Mouse (Mus musculus): ENCODE data around the gene Tbx21. TPM values are rescaled to one million over a fixed set of nuclear protein-coding genes. Genes with fewer than 3 reads are reported as not detected.

The Tbx21 gene
- polyA plus RNA-seq, 1 experiment from 2014 or later, result 0.13 TPM

DNA sequence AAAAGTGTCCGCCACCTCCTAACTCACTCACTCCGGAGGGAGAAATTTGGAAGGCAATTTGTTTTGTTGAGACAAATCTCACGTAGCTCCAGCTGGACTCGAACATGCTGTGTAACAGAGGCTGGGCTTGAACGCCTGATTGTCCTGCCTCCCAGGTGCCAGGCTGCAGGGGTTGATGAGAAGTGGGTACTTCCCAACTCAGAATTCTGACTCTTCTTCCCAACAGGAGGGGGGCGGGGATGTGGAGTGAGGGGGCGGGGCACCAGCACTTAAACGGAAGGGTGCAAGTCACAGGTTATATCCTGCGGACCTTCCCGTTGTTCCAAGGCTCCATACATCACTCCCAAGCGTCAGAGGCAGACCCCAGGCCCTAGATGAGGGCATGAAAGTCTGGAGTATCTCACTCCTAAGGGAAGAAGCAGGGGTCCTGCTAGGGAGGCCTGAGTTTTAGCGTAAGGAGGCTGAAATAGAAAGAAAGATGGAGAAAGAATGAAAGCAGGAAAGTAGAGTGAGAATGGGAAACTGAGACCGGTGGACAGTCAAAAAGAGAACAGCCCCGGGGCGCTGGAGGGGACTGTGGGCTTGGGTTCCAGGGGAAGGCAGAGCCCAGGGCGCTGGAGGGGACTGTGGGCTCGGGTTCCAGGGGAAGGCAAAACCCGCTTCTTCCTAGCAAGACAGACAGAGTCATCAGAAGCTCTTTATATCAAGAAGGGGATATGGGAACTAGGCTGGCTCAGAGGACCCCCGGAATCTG, 12.5 kb upstream of the Tbx21 start:
- TF ChIP-seq CTCF (IDR thresholded peaks at IDR 0.05; ENCODE audit: low read depth), result no peak

GRCm38 (mm10) chr11:97126645-97127468, 11.7 kb upstream of the Tbx21 start:
- Histone ChIP-seq H3K9me3 (ENCODE audit: control insufficient read depth) (no peaks in the 10 kb centered on the region), H3K36me3 (ENCODE audit: control insufficient read depth, insufficient read depth) (no peaks in the 10 kb centered on the region), H3K4me3 (ENCODE audit: low read depth, low read length) (peak overlapping the region; percentile 48), H3K27ac (ENCODE audit: low read depth, low read length) (no peak overlapping the region), H3K4me2 (replicated peaks; ENCODE audit: low read depth) (peak overlapping the region; percentile 95), H3K9ac (ENCODE audit: low read depth, low read length) (peak overlapping the region; percentile 34; the same call in 1 of the 2 replicates), H3K27me3 (replicated peaks; ENCODE audit: control insufficient read depth, insufficient read depth, low read length) (peaks cover 3% of the 10 kb centered on the region; the same call in 1 of the 2 replicates), H3K4me1 (replicated peaks; ENCODE audit: control insufficient read depth, insufficient read depth, low read length) (no peaks in the 10 kb centered on the region)
- ATAC-seq, result peak; percentile 74
- WGBS, result 3% methylated on average over 32 of the region's 32 CpGs
- TF ChIP-seq CTCF (IDR thresholded peaks at IDR 0.05; ENCODE audit: low read depth), result no peak

More for the DNA sequence above, 12.5 kb upstream of the Tbx21 start:
- H3K36me3 ChIP-seq (ENCODE audit: control insufficient read depth, insufficient read depth), result no peaks in the 10 kb centered on the region
- H3K4me3 ChIP-seq (ENCODE audit: low read depth, low read length), result peak overlapping the region; percentile 48
- peaks cover 3% of the 10 kb centered on the region; the same call in 1 of the 2 replicates for H3K27me3 ChIP-seq (replicated peaks; ENCODE audit: control insufficient read depth, insufficient read depth, low read length)
- peak overlapping the region; percentile 34; the same call in 1 of the 2 replicates for H3K9ac ChIP-seq (ENCODE audit: low read depth, low read length)
- no peak overlapping the region for H3K27ac ChIP-seq (ENCODE audit: low read depth, low read length)
- WGBS, result 25% methylated on average over 19 of the region's 19 CpGs
- H3K9me3 ChIP-seq (ENCODE audit: control insufficient read depth), result no peaks in the 10 kb centered on the region
- 0 out of 2 replicates have a peak, but pooled peaks have one; percentile 3 for ATAC-seq
- H3K4me2 ChIP-seq (replicated peaks; ENCODE audit: low read depth), result peak overlapping the region; percentile 95
- no peaks in the 10 kb centered on the region for H3K4me1 ChIP-seq (replicated peaks; ENCODE audit: control insufficient read depth, insufficient read depth, low read length)

- Histone ChIP-seq H3K4me3 (ENCODE audit: low read depth, low read length) (no peak overlapping the region), H3K4me2 (replicated peaks; ENCODE audit: low read depth) (no peak overlapping the region), H3K27ac (ENCODE audit: low read depth, low read length) (no peak overlapping the region), H3K27me3 (replicated peaks; ENCODE audit: control insufficient read depth, insufficient read depth, low read length) (0 out of 2 replicates have a peak, but pooled peaks cover 3% of the 10 kb centered on the region), H3K9me3 (ENCODE audit: control insufficient read depth) (no peaks in the 10 kb centered on the region), H3K4me1 (replicated peaks; ENCODE audit: control insufficient read depth, insufficient read depth, low read length) (no peaks in the 10 kb centered on the region), H3K9ac (ENCODE audit: low read depth, low read length) (no peak overlapping the region), H3K36me3 (ENCODE audit: control insufficient read depth, insufficient read depth) (no peaks in the 10 kb centered on the region)
- TF ChIP-seq CTCF (IDR thresholded peaks at IDR 0.05; ENCODE audit: low read depth), result no peak
- ATAC-seq, result no peak
- WGBS, result 59% methylated on average over 10 of the region's 10 CpGs
These were observed 9.3 kb upstream of the Tbx21 start for GRCm38 (mm10) chr11:97124266-97125036.

- no peak overlapping the region for H3K9ac ChIP-seq (ENCODE audit: low read depth, low read length)
- ATAC-seq, result no peak
- no peaks in the 10 kb centered on the region for H3K36me3 ChIP-seq (ENCODE audit: control insufficient read depth, insufficient read depth)
- peaks cover 5% of the 10 kb centered on the region; the same call in 1 of the 2 replicates for H3K27me3 ChIP-seq (replicated peaks; ENCODE audit: control insufficient read depth, insufficient read depth, low read length)
- H3K4me3 ChIP-seq (ENCODE audit: low read depth, low read length), result no peak overlapping the region
- no peaks in the 10 kb centered on the region for H3K9me3 ChIP-seq (ENCODE audit: control insufficient read depth)
- 21% methylated on average over 11 of the region's 11 CpGs for WGBS
- peak; percentile 62 for TF ChIP-seq CTCF (IDR thresholded peaks at IDR 0.05; ENCODE audit: low read depth)
- H3K4me1 ChIP-seq (replicated peaks; ENCODE audit: control insufficient read depth, insufficient read depth, low read length), result no peaks in the 10 kb centered on the region
- no peak overlapping the region for H3K4me2 ChIP-seq (replicated peaks; ENCODE audit: low read depth)
- no peak overlapping the region for H3K27ac ChIP-seq (ENCODE audit: low read depth, low read length)
These were observed 8.3 kb upstream of the Tbx21 start for GRCm38 (mm10) chr11:97123282-97123890.

GRCm38 (mm10) chr11:97120641-97121040, 5.5 kb upstream of the Tbx21 start:
- Histone ChIP-seq H3K4me3 (ENCODE audit: low read depth, low read length) (no peak overlapping the region), H3K27ac (ENCODE audit: low read depth, low read length) (no peak overlapping the region), H3K4me2 (replicated peaks; ENCODE audit: low read depth) (no peak overlapping the region), H3K4me1 (replicated peaks; ENCODE audit: control insufficient read depth, insufficient read depth, low read length) (no peaks in the 10 kb centered on the region), H3K36me3 (ENCODE audit: control insufficient read depth, insufficient read depth) (no peaks in the 10 kb centered on the region), H3K9me3 (ENCODE audit: control insufficient read depth) (no peaks in the 10 kb centered on the region), H3K9ac (ENCODE audit: low read depth, low read length) (no peak overlapping the region), H3K27me3 (replicated peaks; ENCODE audit: control insufficient read depth, insufficient read depth, low read length) (peaks cover 31% of the 10 kb centered on the region)
- TF ChIP-seq CTCF (IDR thresholded peaks at IDR 0.05; ENCODE audit: low read depth), result no peak
- ATAC-seq, result no peak
- WGBS, result 70% methylated on average over 3 of the region's 3 CpGs
